Mouse (Mus musculus) C2C12 (cell line): ENCODE data around the gene Gpr25. TPM values are rescaled to one million over a fixed set of nuclear protein-coding genes. Genes with fewer than 3 reads are reported as not detected.

Source experiments
- H3K27me3 ChIP-seq: one replicate; pipeline ENCODE4 v1.6.1; 2011; ENCODE audit not compliant: control insufficient read depth, insufficient read depth, insufficient read length
- H3K36me3 ChIP-seq: one replicate; pipeline ENCODE4 v1.6.1; 2011; ENCODE audit not compliant: control insufficient read depth, insufficient read depth
- H3K4me3 ChIP-seq: one replicate; pipeline ENCODE4 v1.5.1; 2011; ENCODE audit warnings: mild to moderate bottlenecking, control low read depth; ENCODE audit not compliant: poor library complexity, insufficient read depth, severe bottlenecking
- H3K79me2 ChIP-seq: one replicate; pipeline ENCODE4 v1.6.1; 2011; ENCODE audit not compliant: control insufficient read depth, insufficient read depth
- H3K79me3 ChIP-seq: one replicate; pipeline ENCODE4 v1.6.1; 2011; ENCODE audit warnings: low read depth, control low read depth
- H3ac ChIP-seq: one replicate; pipeline ENCODE3; 2011; ENCODE audit warnings: low read depth; ENCODE audit not compliant: control insufficient read depth, insufficient read length
- CEBPB ChIP-seq: IDR thresholded peaks from one replicate; pipeline ENCODE4 v1.6.1; 2011; ENCODE audit warnings: low read depth, mild to moderate bottlenecking, control low read depth, moderate library complexity
- CTCF ChIP-seq: IDR thresholded peaks from one replicate; pipeline ENCODE4 v1.5.1; 2011; ENCODE audit not compliant: control insufficient read depth, insufficient read depth, insufficient read length
- FOSL1 ChIP-seq: IDR thresholded peaks from one replicate; pipeline ENCODE4 v1.8.0; 2011; ENCODE audit warnings: mild to moderate bottlenecking, low read length; ENCODE audit not compliant: poor library complexity, insufficient read depth, severe bottlenecking
- MAX ChIP-seq: IDR thresholded peaks from one replicate; pipeline ENCODE4 v1.6.1; 2011; ENCODE audit warnings: mild to moderate bottlenecking, control low read depth
- MYOD1 ChIP-seq: IDR thresholded peaks from one replicate; pipeline ENCODE4 v1.6.1; 2011; ENCODE audit warnings: low read depth; ENCODE audit not compliant: control insufficient read depth, insufficient read length
- MYOG ChIP-seq: IDR thresholded peaks from one replicate; pipeline ENCODE4 v1.6.1; 2011; ENCODE audit not compliant: control insufficient read depth, insufficient read length; ENCODE audit errors: extremely low read depth
- USF1 ChIP-seq: IDR thresholded peaks from one replicate; pipeline ENCODE4 v1.6.1; 2011; ENCODE audit warnings: low read depth, mild to moderate bottlenecking, control low read depth, moderate library complexity
- long read RNA-seq, 2 experiments: library from polyadenylated mRNA; unstranded; transcript quantifications; one replicate each; pipeline ENCODE4 v2.0.0; 2019 to 2020
- polyA plus RNA-seq: library from polyadenylated mRNA; unstranded; fragments of >200 nt; fragmentation: generic; extraction: Trizol; gene quantifications from one replicate; pipeline ENCODE4 v1.2.1, GENCODE M21; 2012; ENCODE audit warnings: missing spikeins

The Gpr25 gene
- not detected for polyA plus RNA-seq
- long read RNA-seq, experiment 1, result 0 reads
- long read RNA-seq, experiment 2, result 0 reads

GRCm38 (mm10) chr1:136260635-136261238 is at the start of gene Gpr25:
Gpr25 (minus strand) TSS chr1:136260873.
- no peak within 1 kb of the TSS for H3K4me3 ChIP-seq
- no peaks in the 10 kb centered on the region for H3K79me2 ChIP-seq
- no peaks in the 10 kb centered on the region for H3K79me3 ChIP-seq
- no peaks in the 10 kb centered on the region for H3K36me3 ChIP-seq
- no peaks in the 10 kb centered on the region for H3K27me3 ChIP-seq
- H3ac ChIP-seq, result peak within 1 kb of the TSS; percentile 25
- TF ChIP-seq CTCF, result no peak
- TF ChIP-seq MAX, result no peak
- TF ChIP-seq MYOD1, result no peak
- no peak for TF ChIP-seq CEBPB
- TF ChIP-seq FOSL1, result no peak
- TF ChIP-seq MYOG, result no peak

- Histone ChIP-seq H3K4me3 (no peak overlapping the region), H3K36me3 (no peaks in the 10 kb centered on the region), H3K27me3 (no peaks in the 10 kb centered on the region), H3ac (no peak overlapping the region), H3K79me3 (peaks cover 37% of the 10 kb centered on the region), H3K79me2 (peaks cover 96% of the 10 kb centered on the region)
- TF ChIP-seq CTCF, result no peak
- TF ChIP-seq MAX, result no peak
- no peak for TF ChIP-seq CEBPB
- TF ChIP-seq FOSL1, result no peak
- no peak for TF ChIP-seq MYOD1
These were observed 48.5 kb upstream of the Gpr25 start for GRCm38 (mm10) chr1:136309193-136309592.

- Histone ChIP-seq H3K27me3 (no peaks in the 10 kb centered on the region), H3K36me3 (peaks cover 7% of the 10 kb centered on the region)
These were observed 45.8 kb upstream of the Gpr25 start for GRCm38 (mm10) chr1:136306424-136306823.

GRCm38 (mm10) chr1:136293961-136294360 is 33.3 kb upstream of the Gpr25 start:
- Histone ChIP-seq H3K4me3 (no peak overlapping the region), H3K79me3 (peaks cover 6% of the 10 kb centered on the region), H3K27me3 (no peaks in the 10 kb centered on the region), H3K36me3 (peaks cover 4% of the 10 kb centered on the region), H3K79me2 (peaks cover 18% of the 10 kb centered on the region), H3ac (no peak overlapping the region)
- TF ChIP-seq MYOD1 (no peak), FOSL1 (no peak), CTCF (no peak), CEBPB (no peak), USF1 (no peak), MAX (no peak), MYOG (no peak)

More at GRCm38 (mm10) chr1:136306424-136306823, 45.8 kb upstream of the Gpr25 start:
- H3K79me2 ChIP-seq, result peaks cover 93% of the 10 kb centered on the region
- H3K4me3 ChIP-seq, result no peak overlapping the region
- TF ChIP-seq MYOD1 (no peak), MAX (no peak), USF1 (no peak), CEBPB (no peak), FOSL1 (no peak), CTCF (no peak), MYOG (no peak)
- H3ac ChIP-seq, result no peak overlapping the region
- H3K79me3 ChIP-seq, result peaks cover 40% of the 10 kb centered on the region

GRCm38 (mm10) chr1:136289803-136290202 is 29.1 kb upstream of the Gpr25 start:
- H3K36me3 ChIP-seq, result peaks cover 34% of the 10 kb centered on the region
- TF ChIP-seq FOSL1, result no peak
- H3K4me3 ChIP-seq, result no peak overlapping the region
- no peak overlapping the region for H3ac ChIP-seq
- no peaks in the 10 kb centered on the region for H3K27me3 ChIP-seq
- H3K79me2 ChIP-seq, result peaks cover 3% of the 10 kb centered on the region
- H3K79me3 ChIP-seq, result no peaks in the 10 kb centered on the region

GRCm38 (mm10) chr1:136277366-136277765 is 16.7 kb upstream of the Gpr25 start:
- Histone ChIP-seq H3K79me3 (no peaks in the 10 kb centered on the region), H3K36me3 (peaks cover 93% of the 10 kb centered on the region), H3K79me2 (no peaks in the 10 kb centered on the region), H3ac (no peak overlapping the region), H3K4me3 (no peak overlapping the region), H3K27me3 (no peaks in the 10 kb centered on the region)
- TF ChIP-seq MYOG, result no peak
- TF ChIP-seq MAX, result no peak
- no peak for TF ChIP-seq CTCF
- no peak for TF ChIP-seq FOSL1

- no peaks in the 10 kb centered on the region for H3K79me3 ChIP-seq
- H3ac ChIP-seq, result no peak overlapping the region
- no peaks in the 10 kb centered on the region for H3K79me2 ChIP-seq
- no peak overlapping the region for H3K4me3 ChIP-seq
- H3K36me3 ChIP-seq, result peaks cover 39% of the 10 kb centered on the region
- no peak for TF ChIP-seq FOSL1
- no peak for TF ChIP-seq USF1
- TF ChIP-seq MYOD1, result no peak
- H3K27me3 ChIP-seq, result no peaks in the 10 kb centered on the region
These were observed 7.6 kb upstream of the Gpr25 start for GRCm38 (mm10) chr1:136268224-136268623.
